Mouse (Mus musculus): ENCODE results near the gene Irf7.

- TF ChIP-seq POLR2A (IDR thresholded peaks at IDR 0.05; ENCODE audit: low read depth, low read length) (no peak), CTCF (IDR thresholded peaks at IDR 0.05; ENCODE audit: extremely low read depth, insufficient read depth, insufficient read length, insufficient replicate concordance) (no peak)
These were observed 2.9 kb upstream of the Irf7 start for GRCm38 (mm10) chr7:141269273-141269545.

All from spleen, adult 2 months (tissue).